Mouse (Mus musculus): Measurements from ENCODE around the gene Etnk1. TPM values are rescaled to one million over a fixed set of nuclear protein-coding genes. Genes with fewer than 3 reads are reported as not detected.

Gene Etnk1
- polyA plus RNA-seq, 1 experiment from 2014 or later = 17.5 TPM

Other genes with a start within 250 kb of the Etnk1 start
- 0.67 TPM in 2 replicates for gene St8sia1, start 202.8 kb upstream of the Etnk1 start, polyA plus RNA-seq (2016; fragmentation: Nextera tagmentation; extraction: Ambion mirVana)
- 22.2 and 22.7 TPM in 2 replicates for gene C2cd5, start 67.1 kb upstream of the Etnk1 start, polyA plus RNA-seq (2016; fragmentation: Nextera tagmentation; extraction: Ambion mirVana)